Mouse (Mus musculus): ENCODE measurements around the gene Daam2. TPM values are rescaled to one million over a fixed set of nuclear protein-coding genes. Genes with fewer than 3 reads are reported as not detected.

Gene Daam2
- total RNA-seq, 2 experiments from 2014 or later: 47.0 to 57.3 TPM

DNA sequence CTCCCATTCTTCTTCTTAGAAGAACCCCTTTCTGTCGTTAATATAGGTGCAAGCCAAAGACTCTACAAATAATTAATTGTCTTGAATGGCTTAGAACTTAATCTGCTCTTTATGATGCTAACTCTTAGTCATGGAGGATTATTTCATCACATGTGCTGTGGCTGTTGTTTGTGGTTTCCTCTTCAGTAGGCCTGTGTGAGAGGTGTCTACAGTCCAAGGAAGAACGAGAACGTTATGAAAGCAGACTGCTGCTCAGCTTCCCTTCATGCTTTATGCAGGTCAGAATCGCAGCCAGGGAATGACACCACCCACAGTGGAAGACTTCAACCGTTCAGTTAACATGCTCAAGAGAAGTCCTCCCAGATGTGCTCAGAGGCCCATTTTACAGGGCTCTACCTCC lies 151.2 kb downstream of the Daam2 start:
- DNase-seq (ENCODE audit: low spot score in 2 of 2): no peak
- intact Hi-C loops (cut with DNase I): no loop called here

Other genes starting within 250 kb of the Daam2 start
- gene Mocs1, start 136.0 kb downstream of the Daam2 start, total RNA-seq (2021): 10 to 100 TPM; 15.1 to 15.9 TPM
- gene Kif6, start 50.8 kb upstream of the Daam2 start, total RNA-seq (2021): 1 to 10 TPM; 1.6 to 2.1 TPM